Mouse (Mus musculus) lung, adult 18-20 months (tissue): ENCODE data around the gene Zfp423.
A peak's percentile ranks its signal among the peaks of the same experiment; 100 is the strongest.

ENCODE experiments used
- DNase-seq, 2 experiments: peaks; one replicate each; pipeline ENCODE4 v3.0.0; 2022; ENCODE audit warnings: mixed read lengths in 2 of 2

Gene Zfp423

GRCm38 (mm10) chr8:87740946-87741530 lies 218.4 kb downstream of the Zfp423 start:
- DNase-seq: no peak

- peak; percentile 13 to 15 for DNase-seq
Measured at GRCm38 (mm10) chr8:87737900-87738299, 221.5 kb downstream of the Zfp423 start.

GRCm38 (mm10) chr8:87734902-87735301 lies 224.5 kb downstream of the Zfp423 start:
- DNase-seq: no peak

GRCm38 (mm10) chr8:87734496-87734895 lies 224.9 kb downstream of the Zfp423 start:
- DNase-seq: no peak

GRCm38 (mm10) chr8:87731062-87731461 lies 228.3 kb downstream of the Zfp423 start:
- DNase-seq: no peak

GRCm38 (mm10) chr8:87723015-87723414 lies 236.4 kb downstream of the Zfp423 start:
- no peak for DNase-seq

- no peak for DNase-seq
Measured at GRCm38 (mm10) chr8:87719137-87719815, 240.1 kb downstream of the Zfp423 start.

GRCm38 (mm10) chr8:87717445-87717844 lies 241.9 kb downstream of the Zfp423 start:
- no peak for DNase-seq

GRCm38 (mm10) chr8:87716726-87717248 lies 242.6 kb downstream of the Zfp423 start:
- no peak for DNase-seq

- peak; percentile 35 to 48 for DNase-seq
Measured at GRCm38 (mm10) chr8:87715731-87716682, 243.4 kb downstream of the Zfp423 start.

- DNase-seq: peak in 1 of 2 experiments; percentile 12
Measured at GRCm38 (mm10) chr8:87713946-87714345, 245.4 kb downstream of the Zfp423 start.

GRCm38 (mm10) chr8:87711955-87712354 lies 247.4 kb downstream of the Zfp423 start:
- DNase-seq: no peak

GRCm38 (mm10) chr8:87708127-87708637 lies 251.2 kb downstream of the Zfp423 start:
- no peak for DNase-seq

GRCm38 (mm10) chr8:87707176-87707575 lies 252.2 kb downstream of the Zfp423 start:
- DNase-seq: no peak

- DNase-seq: no peak
Measured at GRCm38 (mm10) chr8:87704756-87705155, 254.6 kb downstream of the Zfp423 start.

- no peak for DNase-seq
Measured at GRCm38 (mm10) chr8:87702790-87703311, 256.5 kb downstream of the Zfp423 start.

GRCm38 (mm10) chr8:87702051-87702521 lies 257.3 kb downstream of the Zfp423 start:
- no peak for DNase-seq

- DNase-seq: no peak
Measured at GRCm38 (mm10) chr8:87701583-87701982, 257.8 kb downstream of the Zfp423 start.

- peak in 1 of 2 experiments; percentile 12 for DNase-seq
Measured at GRCm38 (mm10) chr8:87700321-87700720, 259.1 kb downstream of the Zfp423 start.

GRCm38 (mm10) chr8:87697127-87697526 lies 262.3 kb downstream of the Zfp423 start:
- no peak for DNase-seq

- DNase-seq: no peak
Measured at GRCm38 (mm10) chr8:87693741-87694140, 265.7 kb downstream of the Zfp423 start.
